8 mouse cellular contexts compared by ENCODE assay signal in the genomic region with DNA sequence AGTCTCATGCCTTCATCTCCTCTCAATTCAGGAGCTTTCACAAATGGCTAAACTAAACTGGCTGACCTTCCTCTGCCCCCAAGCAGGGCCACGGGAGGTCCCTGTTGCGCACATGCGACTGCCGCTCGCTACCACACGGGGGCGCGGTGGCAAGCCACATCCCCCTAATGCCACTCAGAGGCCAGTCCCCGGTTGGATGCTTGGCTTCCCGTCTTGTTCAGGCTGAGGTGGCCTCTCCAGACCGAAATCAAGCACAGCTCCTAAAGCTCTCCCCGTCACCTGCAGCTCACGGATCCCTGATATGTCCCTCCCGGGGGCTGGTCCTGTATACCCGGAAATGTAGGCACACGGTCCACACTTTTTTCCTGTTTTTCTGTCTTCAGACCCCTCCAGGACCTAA. TPM values are rescaled to one million over a fixed set of nuclear protein-coding genes. Genes with fewer than 3 reads are reported as not detected.
DNase-seq lines count a peak whose midpoint lies in the region; ATAC-seq lines count a peak whose summit lies in the region.

No protein-coding gene starts in this region.

- 0 out of 2 replicates have a peak overlapping the region, but pooled peaks have one; percentile 15 for H3K27ac ChIP-seq in hindbrain, embryonic 14.5 days

- H3K4me1 ChIP-seq in hindbrain, embryonic 14.5 days (replicated peaks; ENCODE audit: control insufficient read depth, insufficient read depth, low read length), result peaks cover 11% of the 10 kb centered on the region

- peak; percentile 94 for DNase-seq in NIH3T3 (ENCODE audit: low read depth)
- peak; percentile 90 to 92 for DNase-seq in cerebellum, postnatal 14 days
- DNase-seq in frontal cortex, postnatal 36 days (ENCODE audit: low spot score in 2 of 2), result peak; percentile 85
- peak; percentile 81 for DNase-seq in hindbrain, embryonic 14.5 days (ENCODE audit: low spot score)
- DNase-seq in layer of hippocampus, postnatal 14 days (ENCODE audit: low spot score in 2 of 2), result peak; percentile 84 to 86
- peak; percentile 94 for DNase-seq in lung, postnatal 10 days
- peak; percentile 86 for DNase-seq in ovary, postnatal 36 days (ENCODE audit: low spot score)
- peak; percentile 80 for DNase-seq in thymus, postnatal 14 days

- H3K9ac ChIP-seq in hindbrain, embryonic 14.5 days, result peak overlapping the region; percentile 26; the same call in 1 of the 2 replicates

- WGBS in hindbrain, embryonic 14.5 days, result under 1% methylated on average over 16 of the region's 16 CpGs

- H3K36me3 ChIP-seq in hindbrain, embryonic 14.5 days (replicated peaks; ENCODE audit: control insufficient read depth, insufficient read depth), result no peaks in the 10 kb centered on the region

- peak overlapping the region; percentile 92 for H3K4me2 ChIP-seq in hindbrain, embryonic 14.5 days (replicated peaks)

- H3K4me3 ChIP-seq in hindbrain, embryonic 14.5 days (replicated peaks; ENCODE audit: low read length), result peak overlapping the region; percentile 72; the same call in 1 of the 2 replicates

- H3K27me3 ChIP-seq in hindbrain, embryonic 14.5 days (ENCODE audit: control insufficient read depth, insufficient read depth, low read length), result peaks cover 8% of the 10 kb centered on the region; the same call in 1 of the 2 replicates

- H3K9me3 ChIP-seq in hindbrain, embryonic 14.5 days (ENCODE audit: control insufficient read depth, low read length), result no peaks in the 10 kb centered on the region

- no peak for ATAC-seq in hindbrain, embryonic 14.5 days (ENCODE audit: low FRiP score)

RNA-seq across cellular contexts. Expression of a gene that starts 1.1 kb away (rescaled TPM):
- polyA plus RNA-seq in hindbrain, embryonic 14.5 days (2014; fragmentation: Nextera tagmentation; extraction: Ambion mirVana), result 22.7 and 23.5 TPM in 2 replicates
- 100 to 1,000 TPM; 122 to 136 TPM for total RNA-seq in layer of hippocampus, postnatal 14 days (2021)

RNA-seq across cellular contexts. Expression of a gene that starts 27.0 kb away (rescaled TPM):
- polyA plus RNA-seq in hindbrain, embryonic 14.5 days (2014; fragmentation: Nextera tagmentation; extraction: Ambion mirVana), result 1.8 and 1.9 TPM in 2 replicates
- 1 to 10 TPM; 4.1 to 5.2 TPM for total RNA-seq in layer of hippocampus, postnatal 14 days (2021)

RNA-seq across cellular contexts. Expression of a gene that starts 37.7 kb away (rescaled TPM):
- 55.1 and 61.8 TPM in 2 replicates for polyA plus RNA-seq in hindbrain, embryonic 14.5 days (2014; fragmentation: Nextera tagmentation; extraction: Ambion mirVana)
- 10 to 100 TPM; 55.0 to 55.4 TPM for total RNA-seq in layer of hippocampus, postnatal 14 days (2021)

RNA-seq across cellular contexts. Expression of a gene that starts 57.8 kb away (rescaled TPM):
- 13.9 and 16.5 TPM in 2 replicates for polyA plus RNA-seq in hindbrain, embryonic 14.5 days (2014; fragmentation: Nextera tagmentation; extraction: Ambion mirVana)
- total RNA-seq in layer of hippocampus, postnatal 14 days (2021), result 10 to 100 TPM; 55.9 to 57.4 TPM
